Comparison of ENCODE assay signal across 8 mouse cellular contexts in genomic region chr17:56303160-56303846, GRCm38 (mm10).
DNase-seq lines count a peak whose midpoint lies in the region.

Gene Uhrf1 (plus strand): TSS chr17:56303321.

- DNase-seq in right cerebral cortex, postnatal 4 days = peak; percentile 37
- no peak for DNase-seq in right cerebral cortex, adult 18-20 months
- peak; percentile 82 for DNase-seq in embryo, embryonic 11.5 days (ENCODE audit: low read depth, low spot score)
- DNase-seq in heart, adult 9 months (ENCODE audit: low spot score in 2 of 2) = peak; percentile 62 to 71
- DNase-seq in kidney, adult 8-10 months = peak; percentile 69 to 76
- peak; percentile 83 for DNase-seq in lung, postnatal 10 days
- DNase-seq in ovary, postnatal 14 days (ENCODE audit: low spot score) = peak; percentile 60
- DNase-seq in cerebellum, adult 11-12 months = no peak

Comparison
In these comparisons a context has a peak if more than half of its experiments do, and no peak if none do; other contexts are left out.
1. DNase-seq: peak in right cerebral cortex, postnatal 4 days (single experiment), embryo, embryonic 11.5 days (single experiment), heart, adult 9 months (2 of 2), kidney, adult 8-10 months (2 of 2), lung, postnatal 10 days (single experiment) and ovary, postnatal 14 days (single experiment); none in right cerebral cortex, adult 18-20 months (single experiment) and cerebellum, adult 11-12 months (single experiment).